Mouse (Mus musculus) cerebellum, adult 9-11 months (tissue): Measurements from ENCODE around the gene Pthlh.
"Not testable (repeated sequence)": the region's sequence is repeated elsewhere in the genome, so short reads cannot be mapped to it uniquely, and the experiment has no call there.

Source experiments
- DNase-seq: peaks from one replicate; pipeline ENCODE4 v3.0.0; 2022

Pthlh gene

DNA sequence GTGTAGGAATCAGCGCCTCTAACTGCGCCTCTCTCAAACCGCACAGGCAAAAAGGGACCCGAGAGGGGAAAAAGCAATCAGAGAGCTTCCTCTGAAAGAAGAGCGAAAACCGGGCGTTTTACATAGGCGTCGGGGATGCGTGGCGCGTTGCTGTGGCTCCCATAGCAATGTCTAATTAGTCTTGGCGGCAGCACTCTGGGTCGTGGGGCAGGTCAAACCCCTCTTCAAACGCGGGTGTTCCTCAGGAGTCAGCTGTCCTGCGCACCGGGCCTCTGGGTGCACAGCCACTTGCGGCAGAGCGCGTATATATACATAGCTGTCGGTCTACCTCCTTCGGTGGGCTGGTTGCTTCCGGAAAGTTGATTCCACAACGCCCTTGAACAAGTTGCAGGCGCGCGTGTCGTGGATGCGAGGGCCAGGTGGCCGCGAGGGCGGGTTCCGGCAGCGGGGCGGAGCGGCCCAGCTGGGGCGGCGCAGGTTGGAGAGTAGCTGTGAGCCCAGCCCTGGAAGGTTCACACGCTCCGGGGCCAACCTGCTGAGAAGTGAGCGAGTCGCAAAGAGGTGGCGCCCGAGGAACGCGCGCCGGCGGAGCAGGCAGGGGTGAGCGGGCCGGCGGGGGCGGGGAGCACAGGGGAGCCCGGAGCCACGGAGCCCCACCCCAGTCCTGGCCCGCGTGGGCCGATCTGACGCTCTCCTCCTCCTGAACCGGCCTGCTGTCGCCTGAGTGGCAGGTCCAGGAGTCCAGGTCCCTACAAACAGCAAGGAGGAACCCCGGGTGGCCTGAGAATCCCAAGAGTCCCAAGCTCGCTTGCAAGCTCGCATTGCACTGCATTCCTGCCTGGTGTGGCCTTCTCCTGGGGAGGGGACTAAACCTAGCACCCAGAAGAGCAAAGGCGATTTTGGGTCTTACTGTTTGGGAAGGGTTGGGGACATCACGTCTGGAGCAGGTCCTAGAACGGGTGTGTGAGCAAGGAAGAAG lies at the start of gene Pthlh:
Gene Pthlh (minus strand): TSS at position 597 of the 979 bp plus-strand sequence.
- DNase-seq = peak; percentile 15

GRCm38 (mm10) chr6:147313331-147313730 lies 49.3 kb upstream of the Pthlh start:
- no peak for DNase-seq

DNA sequence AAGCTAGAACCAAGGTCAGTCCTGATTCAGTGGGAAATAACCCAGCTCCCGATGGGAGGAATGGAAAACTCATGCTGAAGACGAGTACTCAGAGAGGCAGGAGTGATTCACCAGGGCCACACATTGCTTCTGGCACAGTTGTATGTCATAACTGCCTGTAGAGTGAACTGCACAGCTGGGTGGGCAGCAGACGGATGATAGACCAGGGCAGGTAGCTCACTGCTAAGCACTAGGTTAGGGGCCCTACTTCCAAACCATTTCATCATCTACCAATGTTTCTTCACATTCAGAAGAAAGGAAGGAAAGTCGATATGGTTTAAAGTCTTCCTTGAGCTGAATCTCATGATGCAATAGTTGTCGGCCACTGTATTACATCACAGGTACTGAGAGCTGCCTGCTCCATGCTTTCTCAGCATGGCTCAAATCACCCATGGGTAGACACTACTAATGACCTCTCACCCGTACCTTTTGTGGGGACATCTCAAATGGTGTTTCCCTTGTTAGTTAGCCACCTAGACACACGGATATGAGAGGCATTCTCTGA lies 46.5 kb upstream of the Pthlh start:
- no peak for DNase-seq

- peak; percentile 12 for DNase-seq
These were observed 46.1 kb upstream of the Pthlh start for GRCm38 (mm10) chr6:147310035-147310434.

DNA sequence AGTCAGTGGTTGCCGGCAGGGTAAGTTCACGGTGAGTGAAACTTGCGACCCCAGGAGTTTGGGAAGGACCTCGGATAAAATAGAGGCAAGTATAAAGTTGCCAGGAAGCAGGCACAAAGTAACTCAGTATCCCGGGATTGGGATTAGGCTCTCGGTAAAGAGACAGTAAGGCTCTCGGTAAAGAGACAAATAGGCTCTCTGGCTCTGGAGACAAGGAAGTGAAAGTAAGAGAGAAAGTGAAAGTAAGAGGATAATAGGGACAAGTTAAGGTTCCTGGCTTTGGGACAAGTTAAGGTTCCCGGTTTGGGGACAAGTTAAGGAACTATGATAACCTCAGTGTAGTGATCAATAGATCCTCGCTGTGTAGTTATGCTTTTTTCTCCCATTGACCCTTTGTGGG lies 40.3 kb upstream of the Pthlh start:
- not testable (repeated sequence) for DNase-seq

- no peak for DNase-seq
These were observed 35.6 kb upstream of the Pthlh start for GRCm38 (mm10) chr6:147299607-147300006.

DNA sequence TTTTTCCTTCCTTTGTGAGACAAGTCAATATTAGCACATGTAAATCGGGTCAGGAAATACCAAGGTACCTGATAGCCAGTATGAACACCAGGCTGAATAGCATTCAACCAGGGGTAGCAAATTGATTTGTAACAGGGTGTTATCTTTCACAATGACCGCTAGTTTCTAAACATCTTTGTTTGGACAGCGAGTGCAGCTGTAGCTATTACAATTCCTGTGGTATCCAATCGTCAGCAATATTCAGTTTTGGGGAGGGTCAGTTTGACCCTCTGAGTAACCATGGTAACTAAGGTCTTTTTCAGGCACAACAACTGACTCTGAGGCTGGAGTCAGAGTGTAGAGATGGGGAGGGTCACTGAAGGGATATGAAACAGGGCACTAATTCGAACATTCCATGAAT lies 15.3 kb upstream of the Pthlh start:
- DNase-seq = no peak

GRCm38 (mm10) chr6:147268143-147268790 lies 4.3 kb upstream of the Pthlh start:
- DNase-seq = no peak

GRCm38 (mm10) chr6:147266466-147266865 lies 2.5 kb upstream of the Pthlh start:
- no peak for DNase-seq

DNA sequence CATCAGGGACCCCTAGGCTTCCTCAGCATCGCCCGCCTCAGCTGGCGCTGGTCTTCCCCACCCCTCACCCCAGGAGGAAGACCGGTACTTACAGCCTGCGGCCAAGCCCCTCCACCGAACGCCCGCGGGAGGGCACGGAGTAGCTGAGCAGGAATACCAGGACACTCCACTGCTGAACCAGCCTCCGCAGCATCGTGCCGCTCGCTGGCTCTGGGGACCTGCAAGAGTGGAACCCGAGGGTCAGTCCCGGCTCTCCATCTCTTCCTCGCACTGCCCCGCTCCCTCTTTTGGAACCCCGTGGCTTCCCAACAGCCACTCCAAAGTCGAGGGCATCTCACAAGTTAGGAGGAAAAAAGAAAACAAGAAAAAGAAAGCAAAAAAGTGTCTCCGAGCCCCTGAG lies 805 bp downstream of the Pthlh start:
- no peak for DNase-seq

- DNase-seq = no peak
These were observed 2.4 kb downstream of the Pthlh start for GRCm38 (mm10) chr6:147261616-147262015.

GRCm38 (mm10) chr6:147260766-147261165 lies 3.2 kb downstream of the Pthlh start:
- DNase-seq = no peak

GRCm38 (mm10) chr6:147247782-147248181 lies 16.2 kb downstream of the Pthlh start:
- DNase-seq = no peak

GRCm38 (mm10) chr6:147244294-147244693 lies 19.7 kb downstream of the Pthlh start:
- DNase-seq = no peak

GRCm38 (mm10) chr6:147243655-147244054 lies 20.3 kb downstream of the Pthlh start:
- no peak for DNase-seq

DNA sequence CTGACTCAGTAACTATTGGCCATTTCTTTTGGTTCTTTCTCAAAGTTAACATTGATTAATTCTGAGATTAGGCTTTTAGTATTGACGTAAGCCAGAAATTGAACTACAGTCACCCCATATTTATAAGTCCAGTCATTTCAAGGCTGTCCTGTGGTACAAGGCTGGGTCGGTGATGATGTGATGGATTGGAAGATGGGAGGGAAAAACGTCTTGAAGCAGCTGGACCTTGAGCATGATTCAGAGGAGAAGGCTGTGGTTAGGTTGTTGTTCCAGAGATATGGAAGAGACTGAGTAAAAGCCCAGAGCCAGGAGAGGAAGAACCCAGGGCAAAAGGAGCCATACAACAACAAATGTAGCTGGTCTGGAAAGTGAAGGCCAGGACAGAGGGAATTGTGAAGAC lies 22.4 kb downstream of the Pthlh start:
- no peak for DNase-seq

- DNase-seq = peak; percentile 12
These were observed 23.7 kb downstream of the Pthlh start for GRCm38 (mm10) chr6:147240203-147240804.

DNA sequence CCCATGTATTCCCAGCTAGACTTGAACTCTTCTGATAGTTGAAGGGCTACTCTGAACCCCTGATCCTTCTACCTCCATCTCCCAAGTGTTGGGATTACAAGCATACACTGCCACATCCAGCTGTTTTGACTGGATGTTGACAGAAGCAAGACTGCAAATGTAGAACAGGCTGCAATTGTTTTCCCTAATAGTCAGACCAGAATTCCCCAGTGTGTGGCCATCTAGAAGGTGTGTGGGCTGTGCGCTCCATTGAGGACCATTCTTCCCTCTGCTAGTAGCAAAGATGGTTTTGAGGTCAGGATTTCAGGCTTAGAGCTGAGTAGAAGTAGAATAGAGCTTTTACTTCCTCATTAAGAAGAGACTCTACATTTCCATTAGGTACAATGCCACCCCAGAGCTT lies 37.3 kb downstream of the Pthlh start:
- DNase-seq = no peak

- DNase-seq = no peak
These were observed 44.9 kb downstream of the Pthlh start for GRCm38 (mm10) chr6:147219099-147219498.

DNA sequence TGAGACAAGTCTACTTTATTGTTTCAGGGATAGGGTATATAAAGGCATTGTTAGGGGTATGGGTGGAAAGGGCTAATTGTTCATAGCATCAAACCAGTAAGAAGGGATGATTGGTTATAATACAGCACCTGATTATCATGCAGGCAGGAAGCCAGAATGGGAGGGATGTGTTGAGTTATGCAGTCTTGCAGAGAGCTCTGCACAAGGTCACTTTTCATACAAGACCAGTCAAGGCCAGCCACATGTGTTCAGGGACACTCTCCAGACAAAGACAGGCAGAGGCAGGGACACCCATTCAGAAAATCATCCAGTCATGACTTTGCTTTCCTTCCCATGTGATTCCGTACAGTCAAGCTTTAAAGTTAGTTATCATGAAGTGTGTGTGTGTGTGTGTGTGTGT lies 47.8 kb downstream of the Pthlh start:
- DNase-seq = no peak

GRCm38 (mm10) chr6:147207821-147208330 lies 56.1 kb downstream of the Pthlh start:
- DNase-seq = no peak
